Mouse (Mus musculus): Measurements from ENCODE around the gene Dip2c. TPM values are rescaled to one million over a fixed set of nuclear protein-coding genes. Genes with fewer than 3 reads are reported as not detected.

The Dip2c gene
- polyA plus RNA-seq, 1 experiment from 2014 or later, result 3.5 TPM

DNA sequence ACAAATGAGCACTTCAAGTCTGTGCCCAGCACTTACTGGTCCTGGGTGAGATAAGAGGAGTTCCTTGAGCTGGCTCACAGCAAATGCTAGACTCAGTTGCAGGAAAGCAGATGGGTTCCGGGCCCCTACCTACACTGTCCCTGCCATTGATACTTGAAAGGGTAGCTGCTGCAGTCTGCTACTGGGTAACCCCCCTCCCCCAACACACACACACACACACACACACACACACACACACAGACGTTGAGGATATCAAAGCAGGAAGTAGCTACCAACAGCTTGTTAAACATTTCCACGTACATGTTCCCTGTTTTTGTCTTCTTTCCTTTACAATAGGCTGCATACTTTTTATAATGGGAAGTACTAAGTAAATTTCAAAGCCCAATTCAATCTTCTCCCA, 361.6 kb downstream of the Dip2c start:
- Histone ChIP-seq H3K27me3 (replicated peaks; ENCODE audit: insufficient read depth, low read length) (no peaks in the 10 kb centered on the region), H3K27ac (ENCODE audit: low read length) (no peak overlapping the region), H3K4me2 (replicated peaks; ENCODE audit: low read depth, low read length) (no peak overlapping the region), H3K9me3 (ENCODE audit: low read length) (no peaks in the 10 kb centered on the region), H3K4me1 (ENCODE audit: insufficient read depth, low read depth, low read length) (no peaks in the 10 kb centered on the region), H3K9ac (replicated peaks; ENCODE audit: low read depth) (no peak overlapping the region), H3K36me3 (ENCODE audit: insufficient read depth, low read length) (no peaks in the 10 kb centered on the region), H3K4me3 (ENCODE audit: low read depth, low read length) (no peak overlapping the region)
- 32% methylated on average over 3 of the region's 3 CpGs for WGBS
- no peak for ATAC-seq
- no peak for DNase-seq (ENCODE audit: low spot score)
- no peak for TF ChIP-seq EP300 (IDR thresholded peaks at IDR 0.05)
- no peak for TF ChIP-seq CTCF (IDR thresholded peaks at IDR 0.05)

GRCm38 (mm10) chr13:9648716-9649115, 372.4 kb downstream of the Dip2c start:
- H3K4me3 ChIP-seq (ENCODE audit: low read depth, low read length), result no peak overlapping the region
- 91% methylated on average over 13 of the region's 13 CpGs for WGBS
- H3K4me1 ChIP-seq (ENCODE audit: insufficient read depth, low read depth, low read length), result no peaks in the 10 kb centered on the region
- H3K27ac ChIP-seq (ENCODE audit: low read length), result no peak overlapping the region
- ATAC-seq (no peak), DNase-seq (ENCODE audit: low spot score) (no peak)
- H3K36me3 ChIP-seq (ENCODE audit: insufficient read depth, low read length), result no peaks in the 10 kb centered on the region
- H3K27me3 ChIP-seq (replicated peaks; ENCODE audit: insufficient read depth, low read length), result no peaks in the 10 kb centered on the region
- H3K9me3 ChIP-seq (ENCODE audit: low read length), result no peaks in the 10 kb centered on the region
- no peak overlapping the region for H3K9ac ChIP-seq (replicated peaks; ENCODE audit: low read depth)
- H3K4me2 ChIP-seq (replicated peaks; ENCODE audit: low read depth, low read length), result no peak overlapping the region
- no peak for TF ChIP-seq EP300 (IDR thresholded peaks at IDR 0.05)
- TF ChIP-seq CTCF (IDR thresholded peaks at IDR 0.05), result no peak

- no peak overlapping the region for H3K9ac ChIP-seq (replicated peaks; ENCODE audit: low read depth)
- no peaks in the 10 kb centered on the region for H3K27me3 ChIP-seq (replicated peaks; ENCODE audit: insufficient read depth, low read length)
- H3K27ac ChIP-seq (ENCODE audit: low read length), result no peak overlapping the region
- 90% methylated on average over 1 of the region's 1 CpGs for WGBS
- H3K4me2 ChIP-seq (replicated peaks; ENCODE audit: low read depth, low read length), result no peak overlapping the region
- H3K9me3 ChIP-seq (ENCODE audit: low read length), result no peaks in the 10 kb centered on the region
- no peak overlapping the region for H3K4me3 ChIP-seq (ENCODE audit: low read depth, low read length)
- ATAC-seq (no peak), DNase-seq (ENCODE audit: low spot score) (no peak)
- TF ChIP-seq EP300 (IDR thresholded peaks at IDR 0.05) (no peak), CTCF (IDR thresholded peaks at IDR 0.05) (no peak)
- H3K4me1 ChIP-seq (ENCODE audit: insufficient read depth, low read depth, low read length), result no peaks in the 10 kb centered on the region
- H3K36me3 ChIP-seq (ENCODE audit: insufficient read depth, low read length), result no peaks in the 10 kb centered on the region
Measured at GRCm38 (mm10) chr13:9649894-9650293, 373.6 kb downstream of the Dip2c start.

- no peak overlapping the region for H3K4me2 ChIP-seq (replicated peaks; ENCODE audit: low read depth, low read length)
- H3K4me3 ChIP-seq (ENCODE audit: low read depth, low read length), result no peak overlapping the region
- no peaks in the 10 kb centered on the region for H3K27me3 ChIP-seq (replicated peaks; ENCODE audit: insufficient read depth, low read length)
- no peaks in the 10 kb centered on the region for H3K4me1 ChIP-seq (ENCODE audit: insufficient read depth, low read depth, low read length)
- ATAC-seq (no peak), DNase-seq (ENCODE audit: low spot score) (no peak)
- H3K27ac ChIP-seq (ENCODE audit: low read length), result no peak overlapping the region
- TF ChIP-seq CTCF (IDR thresholded peaks at IDR 0.05) (no peak), EP300 (IDR thresholded peaks at IDR 0.05) (no peak)
- H3K9me3 ChIP-seq (ENCODE audit: low read length), result no peaks in the 10 kb centered on the region
- no peak overlapping the region for H3K9ac ChIP-seq (replicated peaks; ENCODE audit: low read depth)
- no peaks in the 10 kb centered on the region for H3K36me3 ChIP-seq (ENCODE audit: insufficient read depth, low read length)
Measured at GRCm38 (mm10) chr13:9650580-9650979, 374.3 kb downstream of the Dip2c start.

DNA sequence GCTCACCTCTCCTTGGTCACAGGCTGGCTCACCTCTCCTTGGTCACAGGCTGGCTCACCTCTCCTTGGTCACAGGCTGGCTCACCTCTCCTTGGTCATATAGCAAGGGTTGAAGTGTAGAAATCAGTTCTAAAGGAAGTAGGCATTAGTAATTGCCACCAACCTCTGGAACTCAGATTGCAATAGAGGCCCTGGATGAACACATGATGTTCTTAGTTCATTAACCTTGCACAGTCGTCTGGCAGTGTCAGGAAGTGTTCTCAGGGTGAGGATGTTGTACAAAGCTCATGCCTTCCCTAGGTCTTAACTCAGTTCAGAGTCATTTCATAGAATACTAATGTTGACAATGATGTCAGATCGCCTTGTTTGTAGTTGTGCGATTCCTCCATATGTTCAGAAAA, 376.7 kb downstream of the Dip2c start:
- no peaks in the 10 kb centered on the region for H3K27me3 ChIP-seq (replicated peaks; ENCODE audit: insufficient read depth, low read length)
- ATAC-seq (no peak), DNase-seq (ENCODE audit: low spot score) (no peak)
- WGBS, result 79% methylated on average over 3 of the region's 3 CpGs
- no peak for TF ChIP-seq EP300 (IDR thresholded peaks at IDR 0.05)
- no peak for TF ChIP-seq CTCF (IDR thresholded peaks at IDR 0.05)
- no peaks in the 10 kb centered on the region; the same call in 1 of the 2 replicates for H3K36me3 ChIP-seq (ENCODE audit: insufficient read depth, low read length)
- no peaks in the 10 kb centered on the region for H3K4me1 ChIP-seq (ENCODE audit: insufficient read depth, low read depth, low read length)
- H3K9me3 ChIP-seq (ENCODE audit: low read length), result no peaks in the 10 kb centered on the region
- no peak overlapping the region for H3K4me3 ChIP-seq (ENCODE audit: low read depth, low read length)
- no peak overlapping the region for H3K9ac ChIP-seq (replicated peaks; ENCODE audit: low read depth)
- H3K4me2 ChIP-seq (replicated peaks; ENCODE audit: low read depth, low read length), result no peak overlapping the region
- H3K27ac ChIP-seq (ENCODE audit: low read length), result no peak overlapping the region

- Histone ChIP-seq H3K9me3 (ENCODE audit: low read length) (no peaks in the 10 kb centered on the region), H3K4me1 (ENCODE audit: insufficient read depth, low read depth, low read length) (no peaks in the 10 kb centered on the region), H3K27me3 (replicated peaks; ENCODE audit: insufficient read depth, low read length) (no peaks in the 10 kb centered on the region), H3K4me2 (replicated peaks; ENCODE audit: low read depth, low read length) (no peak overlapping the region), H3K9ac (replicated peaks; ENCODE audit: low read depth) (no peak overlapping the region), H3K36me3 (ENCODE audit: insufficient read depth, low read length) (peaks cover 13% of the 10 kb centered on the region), H3K27ac (ENCODE audit: low read length) (no peak overlapping the region), H3K4me3 (ENCODE audit: low read depth, low read length) (no peak overlapping the region)
- 96% methylated on average over 6 of the region's 6 CpGs for whole genome bisulfite sequencing
- ATAC-seq (no peak), DNase-seq (ENCODE audit: low spot score) (no peak)
- TF ChIP-seq EP300 (IDR thresholded peaks at IDR 0.05), result no peak
- TF ChIP-seq CTCF (IDR thresholded peaks at IDR 0.05), result no peak
Measured at GRCm38 (mm10) chr13:9656613-9657012, 380.3 kb downstream of the Dip2c start.

- no peaks in the 10 kb centered on the region for H3K9me3 ChIP-seq (ENCODE audit: low read length)
- ATAC-seq, result no peak
- H3K36me3 ChIP-seq (ENCODE audit: insufficient read depth, low read length), result peaks cover 18% of the 10 kb centered on the region
- WGBS, result 59% methylated on average over 1 of the region's 1 CpGs
- H3K4me2 ChIP-seq (replicated peaks; ENCODE audit: low read depth, low read length), result no peak overlapping the region
- H3K9ac ChIP-seq (replicated peaks; ENCODE audit: low read depth), result no peak overlapping the region
- no peaks in the 10 kb centered on the region for H3K27me3 ChIP-seq (replicated peaks; ENCODE audit: insufficient read depth, low read length)
- no peaks in the 10 kb centered on the region for H3K4me1 ChIP-seq (ENCODE audit: insufficient read depth, low read depth, low read length)
- H3K4me3 ChIP-seq (ENCODE audit: low read depth, low read length), result no peak overlapping the region
- H3K27ac ChIP-seq (ENCODE audit: low read length), result no peak overlapping the region
- no peak for TF ChIP-seq CTCF (IDR thresholded peaks at IDR 0.05)
- no peak for TF ChIP-seq EP300 (IDR thresholded peaks at IDR 0.05)
- DNase-seq (ENCODE audit: low spot score), result no peak
Measured at GRCm38 (mm10) chr13:9660711-9661110, 384.4 kb downstream of the Dip2c start.
